Mouse (Mus musculus) ES-CJ7 (cell line): Measurements from ENCODE around the gene Optc.
A peak's percentile ranks its signal among the peaks of the same experiment; 100 is the strongest.

Experiments used
- DNase-seq: peaks from one replicate; pipeline ENCODE4 v3.0.0; 2011; ENCODE audit warnings: low read depth, low spot score

Gene Optc

GRCm38 (mm10) chr1:133882283-133883217 lies 25.2 kb downstream of the Optc start:
- no peak for DNase-seq

GRCm38 (mm10) chr1:133881813-133882212 lies 26.0 kb downstream of the Optc start:
- DNase-seq: no peak

- no peak for DNase-seq
Observed at GRCm38 (mm10) chr1:133878825-133879423, 28.9 kb downstream of the Optc start.

- DNase-seq: no peak
Observed at GRCm38 (mm10) chr1:133876936-133877335, 30.9 kb downstream of the Optc start.

GRCm38 (mm10) chr1:133873086-133873813 lies 34.5 kb downstream of the Optc start:
- no peak for DNase-seq

GRCm38 (mm10) chr1:133871241-133871640 lies 36.6 kb downstream of the Optc start:
- no peak for DNase-seq

GRCm38 (mm10) chr1:133869221-133869620 lies 38.6 kb downstream of the Optc start:
- DNase-seq: no peak

- DNase-seq: peak; percentile 36
Observed at GRCm38 (mm10) chr1:133863257-133863997, 44.4 kb downstream of the Optc start.

GRCm38 (mm10) chr1:133861028-133861427 lies 46.8 kb downstream of the Optc start:
- no peak for DNase-seq

- peak; percentile 31 for DNase-seq
Observed at GRCm38 (mm10) chr1:133859821-133860711, 47.7 kb downstream of the Optc start.

GRCm38 (mm10) chr1:133859257-133859656 lies 48.5 kb downstream of the Optc start:
- DNase-seq: peak; percentile 45

GRCm38 (mm10) chr1:133857781-133858180 lies 50.0 kb downstream of the Optc start:
- DNase-seq: peak; percentile 60

GRCm38 (mm10) chr1:133857171-133857570 lies 50.6 kb downstream of the Optc start:
- DNase-seq: no peak

GRCm38 (mm10) chr1:133856655-133857054 lies 51.1 kb downstream of the Optc start:
- peak; percentile 69 for DNase-seq

GRCm38 (mm10) chr1:133856133-133856541 lies 51.7 kb downstream of the Optc start:
- DNase-seq: peak; percentile 50

GRCm38 (mm10) chr1:133855274-133856017 lies 52.4 kb downstream of the Optc start:
- DNase-seq: peak; percentile 26

GRCm38 (mm10) chr1:133854421-133855273 lies 53.2 kb downstream of the Optc start:
- peak; percentile 35 for DNase-seq
